Mouse (Mus musculus) adrenal gland, postnatal 14 days (tissue): ENCODE results near the gene Rnf217. TPM values are rescaled to one million over a fixed set of nuclear protein-coding genes. Genes with fewer than 3 reads are reported as not detected.
A peak's percentile ranks its signal among the peaks of the same experiment; 100 is the strongest.

ENCODE experiments used
- DNase-seq: peaks from one replicate; pipeline ENCODE4 v3.0.0; 2021; ENCODE audit warnings: mixed read lengths
- total RNA-seq: library from RNA; stranded (reverse); gene quantifications from 2 replicates; pipeline ENCODE4 v1.2.3, GENCODE M21; 2021

Rnf217 gene
- total RNA-seq, 1 experiment from 2014 or later: 9.4 TPM

DNA sequence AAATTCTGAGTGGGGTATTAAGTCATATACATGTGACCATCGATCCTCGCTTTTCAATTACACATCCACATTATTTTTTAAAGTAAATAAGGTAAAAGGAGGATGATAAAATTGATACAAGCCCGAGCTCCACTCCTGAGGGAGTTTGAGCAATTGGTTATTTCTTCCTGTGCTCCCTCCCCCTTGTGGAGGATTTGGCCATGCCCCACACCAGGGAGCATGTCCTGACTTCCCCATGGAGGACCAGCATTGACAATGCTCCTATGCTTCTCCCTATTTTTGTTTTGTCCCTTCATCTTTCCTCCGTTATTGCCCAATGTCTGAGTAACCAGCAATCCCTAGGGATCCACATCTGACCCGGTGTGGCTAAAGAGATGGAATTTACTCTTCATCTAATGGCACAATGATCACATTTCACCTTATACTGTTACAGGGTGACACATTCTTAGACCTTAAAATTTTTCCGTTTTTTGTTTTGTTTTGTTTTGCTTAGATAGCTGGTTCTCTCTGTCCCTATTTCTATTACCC, 53.5 kb downstream of the Rnf217 start:
- no peak for DNase-seq

DNA sequence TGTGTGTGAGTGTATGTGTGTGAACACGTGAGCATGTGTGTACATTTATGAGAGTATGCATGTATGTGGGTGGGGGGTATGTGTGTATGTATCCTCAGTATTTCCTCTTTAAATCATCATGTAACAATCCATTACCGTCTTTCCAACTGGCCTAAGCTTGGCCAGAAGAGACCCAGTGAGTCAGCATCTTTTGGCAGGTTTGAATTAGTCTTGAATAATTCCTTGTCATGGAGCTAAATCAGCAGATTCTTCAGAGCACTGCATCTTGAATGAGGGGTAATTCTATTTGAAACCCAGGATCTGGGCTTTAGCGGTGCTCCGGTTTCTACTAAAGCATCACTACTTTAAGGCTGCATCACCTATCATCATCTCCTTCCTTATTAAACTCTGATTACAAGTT, 55.7 kb downstream of the Rnf217 start:
- no peak for DNase-seq

DNA sequence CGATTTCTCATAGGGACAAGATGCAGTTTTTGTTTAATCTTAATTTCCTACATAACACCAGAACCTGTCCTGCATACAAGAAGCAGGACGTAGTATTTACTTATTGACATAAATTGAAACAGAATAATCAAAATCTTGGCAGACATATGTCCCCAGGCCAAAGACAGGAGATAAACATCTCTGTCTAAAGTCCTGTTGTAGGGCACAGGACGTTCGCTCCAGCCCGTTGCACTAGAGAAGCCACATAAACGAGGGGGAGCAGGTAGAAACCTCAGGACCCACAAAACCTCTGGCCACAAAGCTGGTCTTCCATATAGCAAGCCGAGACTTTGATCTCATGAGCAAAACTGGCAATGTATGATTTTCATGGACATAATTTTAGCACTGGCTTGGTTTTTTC, 57.1 kb downstream of the Rnf217 start:
- no peak for DNase-seq

DNA sequence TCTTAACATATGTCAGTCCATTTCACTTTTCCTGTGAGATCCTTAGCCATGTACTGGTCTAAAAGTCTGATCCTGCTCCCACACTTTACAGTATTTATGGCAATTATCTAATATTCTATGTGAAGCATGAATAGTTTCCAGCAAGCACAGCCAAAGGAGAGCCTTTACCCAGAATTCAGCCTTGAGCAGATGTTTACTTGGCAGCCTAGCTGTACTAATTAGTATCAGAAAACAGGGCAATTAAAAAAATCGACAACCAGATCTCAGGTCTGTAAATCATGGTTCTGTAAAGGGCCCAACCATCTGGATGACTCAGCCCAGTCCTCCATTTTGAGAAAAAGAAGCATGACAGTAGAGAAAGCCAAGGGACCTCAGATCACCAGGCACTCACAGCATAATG, 57.6 kb downstream of the Rnf217 start:
- no peak for DNase-seq

DNA sequence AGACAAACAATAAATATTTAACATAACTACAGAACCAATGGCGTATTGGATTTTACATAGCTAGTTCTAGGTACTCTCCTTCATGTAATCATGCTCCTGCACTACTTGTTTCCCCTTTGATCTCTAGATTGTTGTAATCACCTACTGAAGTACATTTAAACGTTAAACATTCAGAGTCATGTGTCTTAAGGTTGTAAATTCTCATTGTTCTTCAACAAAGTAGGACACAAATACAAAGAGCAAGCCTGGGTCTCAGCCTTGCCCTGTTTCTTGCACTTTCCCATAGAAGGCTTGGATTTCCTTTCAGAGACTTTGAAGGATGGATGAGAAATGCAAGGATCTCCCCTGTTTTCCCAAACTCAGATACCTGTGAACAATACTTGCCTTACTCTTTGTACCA, 61.8 kb downstream of the Rnf217 start:
- DNase-seq: no peak

DNA sequence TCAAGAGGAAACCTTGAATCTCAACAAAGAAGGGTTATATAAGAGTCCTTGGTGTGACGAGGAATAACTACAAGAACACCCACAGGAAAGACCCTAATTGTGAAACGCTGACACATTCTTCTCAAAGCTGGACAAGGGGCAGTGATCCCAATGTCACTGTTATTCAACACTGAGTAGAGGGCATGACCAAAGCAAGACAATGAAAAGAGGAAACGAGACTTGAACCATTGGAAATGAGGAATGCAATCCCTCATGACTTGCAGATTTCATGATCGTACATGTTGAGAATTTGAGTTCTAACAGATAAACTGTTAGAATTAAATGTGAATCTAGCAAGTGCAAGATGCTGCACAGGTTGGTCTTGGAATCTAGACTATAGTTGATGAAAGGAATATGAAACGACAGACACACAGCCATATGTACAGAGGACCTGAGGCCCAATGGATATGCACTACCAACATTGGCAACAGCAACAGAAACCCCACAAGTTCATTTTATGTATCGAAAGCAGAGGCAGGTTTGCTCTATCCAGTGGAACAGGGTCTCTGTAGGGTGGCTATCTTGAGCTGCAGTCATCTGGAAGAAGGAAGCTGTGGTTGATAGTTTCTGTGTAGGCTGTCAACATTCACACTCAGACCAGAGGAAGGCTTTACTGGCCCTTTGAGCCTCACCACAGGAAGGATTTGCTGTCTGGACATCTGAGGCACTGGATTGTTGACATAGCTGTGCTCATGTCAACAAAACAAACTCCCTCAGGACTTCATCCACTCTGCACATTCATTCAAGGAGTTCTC, 64.6 kb downstream of the Rnf217 start:
- no peak for DNase-seq

DNA sequence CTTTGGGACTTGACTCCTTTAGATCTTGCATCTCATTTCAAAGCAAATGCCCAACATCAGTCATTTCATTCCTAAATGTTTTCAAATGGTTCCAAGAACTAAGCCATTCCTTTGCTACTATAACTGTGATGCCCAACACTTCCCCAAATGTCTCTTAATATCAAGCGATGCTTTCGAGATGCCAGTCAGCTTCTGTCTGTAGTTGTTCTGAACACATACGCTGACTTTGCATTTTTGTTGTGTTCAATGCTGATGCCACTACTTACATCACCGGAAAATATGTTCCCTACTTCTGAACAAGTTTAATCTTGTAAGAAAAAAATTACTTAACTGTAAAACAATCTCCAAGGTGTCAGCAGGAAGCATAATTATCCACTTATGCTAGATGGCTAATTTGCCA, 68.5 kb downstream of the Rnf217 start:
- DNase-seq: no peak

DNA sequence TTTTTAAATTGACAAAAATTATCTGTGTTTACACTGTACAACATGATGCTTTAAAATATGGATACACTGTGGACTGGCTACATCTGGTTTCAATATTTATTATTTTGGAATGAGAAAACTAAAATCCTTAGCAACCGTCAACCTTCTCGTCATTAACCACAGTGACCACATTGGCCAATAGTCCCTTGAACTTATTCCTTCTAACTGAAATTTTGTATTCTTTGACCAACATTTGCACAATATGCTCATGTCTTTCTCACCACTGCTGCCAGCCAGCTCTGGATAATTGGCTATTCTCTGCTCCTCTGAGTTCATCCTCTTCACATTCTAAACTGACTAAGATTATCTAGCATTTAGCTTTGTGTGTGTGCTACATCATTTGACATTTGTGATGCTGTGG, 69.6 kb downstream of the Rnf217 start:
- no peak for DNase-seq

DNA sequence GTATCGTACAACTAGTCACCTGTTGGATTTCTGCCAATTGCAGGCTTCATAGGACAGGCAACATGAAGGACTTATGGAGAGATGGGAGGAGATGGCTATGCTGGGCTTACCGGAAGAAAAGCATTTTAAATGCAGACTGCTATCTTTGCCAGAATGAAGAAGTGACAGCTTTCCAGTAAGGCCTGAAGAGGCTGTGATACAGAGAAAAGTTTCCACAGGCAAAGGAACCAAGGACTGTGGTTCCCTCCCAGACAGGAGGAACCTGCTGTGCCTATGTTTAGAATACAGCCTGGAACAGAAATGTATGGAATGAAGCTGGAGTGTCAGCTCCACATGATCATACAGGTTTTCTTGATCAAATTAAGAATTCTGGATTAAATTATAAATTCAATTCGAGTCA, 70.3 kb downstream of the Rnf217 start:
- no peak for DNase-seq

DNA sequence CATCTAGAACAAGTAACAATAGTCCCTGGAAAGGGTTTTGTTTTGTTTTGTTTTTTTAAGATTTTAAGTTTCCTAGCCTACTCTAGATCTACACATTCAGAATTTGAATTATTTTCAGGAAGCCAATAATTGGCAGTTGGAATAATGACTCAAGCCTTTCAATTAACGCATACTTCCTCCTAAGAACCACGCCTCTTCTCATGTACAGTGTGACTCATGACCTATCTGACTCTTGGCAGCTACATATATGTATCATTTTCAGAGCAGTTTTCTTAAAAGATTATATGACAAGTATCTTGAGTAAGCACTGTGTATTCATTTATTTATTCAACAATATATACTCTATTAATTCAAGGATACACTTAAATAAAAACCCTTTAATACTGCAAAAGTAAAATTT, 70.7 kb downstream of the Rnf217 start:
- DNase-seq: no peak

DNA sequence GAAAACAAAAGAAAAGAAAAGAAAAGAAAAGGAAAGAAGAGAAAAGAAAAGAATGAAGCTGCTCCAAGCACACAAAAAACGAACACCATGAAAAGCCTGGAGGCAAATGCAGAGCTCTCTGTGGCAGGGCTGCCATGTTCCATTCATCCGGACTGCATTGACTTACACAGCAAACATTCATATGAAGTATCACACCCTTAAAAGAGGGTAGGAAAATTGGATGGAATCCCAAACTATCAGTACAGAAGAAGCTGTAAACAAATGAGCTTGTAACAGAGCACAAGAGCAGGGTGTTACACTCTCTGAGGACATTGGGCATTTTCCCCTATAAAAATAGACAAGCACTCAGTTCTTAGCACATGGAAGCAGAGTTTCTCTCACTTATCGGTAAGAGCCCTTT, 71.8 kb downstream of the Rnf217 start:
- DNase-seq: no peak

DNA sequence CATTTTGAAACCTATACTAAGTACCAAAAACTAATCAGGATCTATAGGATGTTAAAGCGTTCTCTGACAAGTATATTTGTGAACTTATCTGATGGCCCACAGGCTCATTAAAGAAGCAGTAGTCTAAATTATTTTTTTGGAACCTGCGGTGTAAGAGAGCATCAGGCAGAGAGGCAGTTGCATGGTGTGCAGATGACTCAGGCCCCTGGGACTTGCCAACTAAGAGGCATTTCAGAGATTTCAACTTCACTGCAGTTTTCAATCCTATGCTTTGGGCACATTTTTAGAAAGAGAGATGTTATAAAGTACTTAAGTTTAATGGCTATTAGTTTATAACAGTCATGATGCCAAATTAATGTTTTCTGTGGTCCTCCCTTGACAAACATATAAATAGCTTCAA, 73.9 kb downstream of the Rnf217 start:
- DNase-seq: no peak

DNA sequence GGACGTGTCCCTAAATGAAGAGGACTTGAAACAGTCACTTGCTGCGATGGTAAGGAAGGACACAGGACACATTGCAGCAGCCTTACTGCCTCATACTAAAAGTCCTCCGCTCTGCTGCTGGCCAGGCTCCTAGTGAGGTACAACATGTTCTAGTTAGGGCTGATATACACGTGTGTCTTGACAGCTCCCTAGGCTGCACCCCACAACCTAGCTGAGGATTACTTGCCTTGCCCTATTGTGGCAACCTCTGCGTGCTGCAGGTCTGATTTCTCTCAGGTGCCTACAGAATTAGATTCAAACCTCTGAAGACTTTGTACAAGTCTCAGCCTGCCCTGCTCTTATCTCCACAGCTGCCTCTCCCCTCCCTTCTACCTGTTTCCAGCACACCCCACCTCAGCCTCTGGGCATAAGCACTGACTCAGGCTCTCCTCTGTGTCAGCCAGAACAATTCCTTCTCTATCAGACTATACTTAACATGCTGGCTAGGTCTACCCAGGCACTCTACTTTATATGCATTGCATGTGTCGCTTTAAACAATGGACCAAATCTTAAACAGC, 75.6 kb downstream of the Rnf217 start:
- DNase-seq: no peak

DNA sequence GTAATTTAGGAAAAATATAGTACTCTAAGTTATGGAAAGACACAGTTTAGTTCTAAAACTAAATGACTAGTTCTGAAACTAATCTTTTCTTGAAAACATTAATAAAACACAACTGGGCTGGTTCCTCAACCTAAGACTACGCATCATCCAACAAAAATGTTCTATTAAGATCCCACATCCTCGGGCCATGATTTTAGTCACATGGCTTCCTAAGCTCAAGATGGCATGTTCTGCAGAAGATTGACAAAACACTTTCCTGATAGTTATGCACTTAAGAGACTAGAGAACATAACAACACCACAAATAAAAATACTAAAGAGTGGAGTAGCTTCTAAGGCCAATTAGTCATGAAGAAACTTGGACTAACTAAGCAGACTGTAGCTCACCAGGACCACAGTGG, 76.2 kb downstream of the Rnf217 start:
- DNase-seq: no peak

DNA sequence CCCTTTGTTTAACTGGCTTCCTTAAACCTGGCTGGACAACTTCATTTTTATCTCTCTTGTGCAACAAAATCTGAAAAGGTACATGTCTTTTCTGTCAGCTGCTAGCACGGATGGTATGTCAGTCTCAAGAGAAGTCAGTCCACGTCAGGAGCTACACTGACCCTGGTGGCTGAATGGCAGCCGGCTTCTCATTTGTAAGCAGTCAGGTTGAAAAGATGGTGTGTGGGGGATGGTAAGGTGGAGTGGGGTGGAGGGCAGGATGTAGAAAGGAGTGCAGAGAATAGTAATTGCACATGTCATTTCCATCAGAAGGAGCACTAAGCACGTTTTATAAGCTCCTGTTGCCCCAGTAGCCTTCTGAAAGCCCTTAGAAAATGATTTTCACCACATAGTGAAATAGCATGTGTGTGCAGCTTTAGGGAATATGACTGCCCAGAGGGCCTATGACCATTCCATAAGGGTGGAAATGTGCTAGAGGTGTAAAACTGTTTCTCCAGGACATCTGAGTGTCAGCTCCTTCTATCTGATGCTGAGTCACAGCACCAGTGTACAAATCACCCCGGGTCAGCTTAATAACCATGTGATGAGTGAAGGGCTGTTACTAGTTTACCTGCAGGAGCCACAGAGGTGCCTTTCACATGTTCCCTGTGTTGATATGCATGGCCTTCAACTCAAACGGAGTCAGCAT, 80.5 kb downstream of the Rnf217 start:
- DNase-seq: no peak

DNA sequence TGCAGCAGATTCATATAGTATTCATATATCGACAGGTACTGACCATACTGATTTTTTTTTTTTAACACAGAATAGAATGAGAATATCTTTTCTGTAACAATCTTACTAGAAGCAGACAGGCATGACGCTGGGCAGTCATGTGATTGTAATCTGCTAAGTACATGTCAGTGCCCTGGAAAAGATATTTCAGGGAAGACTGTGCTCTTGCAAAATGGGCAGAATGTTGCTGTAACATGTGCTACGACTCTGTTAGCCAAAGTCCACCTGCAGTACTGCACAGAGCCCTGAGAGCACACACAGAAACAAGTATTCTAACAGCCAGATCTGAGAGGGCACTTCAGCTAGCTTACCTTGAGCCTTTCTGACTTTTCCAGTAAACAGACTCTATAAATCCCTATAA, 83.3 kb downstream of the Rnf217 start:
- DNase-seq: no peak

DNA sequence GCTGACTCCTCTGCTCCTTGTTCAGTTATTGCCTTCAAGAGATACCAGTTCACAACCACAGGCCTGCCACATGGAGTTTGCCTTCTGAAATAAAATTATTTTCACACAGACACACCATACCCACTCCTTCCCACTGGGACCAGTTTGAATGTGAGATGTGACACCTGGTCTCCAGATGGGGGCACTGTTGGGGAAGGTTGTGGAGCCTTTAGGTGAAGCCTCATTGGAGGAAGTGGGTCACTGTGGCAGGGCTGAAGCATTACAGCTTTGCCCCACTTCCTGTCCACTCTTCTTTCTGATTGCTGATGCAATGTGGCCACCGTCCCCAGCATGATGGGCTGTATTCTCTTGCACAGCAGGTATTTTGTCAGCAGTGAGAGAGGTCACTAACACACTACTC, 89.6 kb downstream of the Rnf217 start:
- DNase-seq: peak; percentile 63

DNA sequence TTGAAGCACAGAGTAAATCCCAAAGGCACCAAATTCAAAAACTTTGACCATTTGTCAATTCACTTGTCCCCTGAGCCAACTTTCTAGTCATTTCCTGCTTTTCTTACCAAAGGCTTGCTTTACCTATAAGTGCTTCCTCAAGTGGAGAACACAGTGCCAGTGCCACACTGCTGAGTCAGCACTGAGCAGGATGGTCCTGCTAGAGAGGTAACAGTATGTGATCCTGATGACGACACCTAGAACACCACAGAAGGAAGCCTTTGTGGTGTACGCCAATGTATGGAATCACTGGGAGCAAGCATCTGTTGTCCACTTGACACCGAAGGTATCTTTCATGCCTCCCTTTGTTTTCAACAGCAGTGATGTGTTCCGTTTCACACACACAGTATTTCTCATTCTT, 90.8 kb downstream of the Rnf217 start:
- DNase-seq: no peak

DNA sequence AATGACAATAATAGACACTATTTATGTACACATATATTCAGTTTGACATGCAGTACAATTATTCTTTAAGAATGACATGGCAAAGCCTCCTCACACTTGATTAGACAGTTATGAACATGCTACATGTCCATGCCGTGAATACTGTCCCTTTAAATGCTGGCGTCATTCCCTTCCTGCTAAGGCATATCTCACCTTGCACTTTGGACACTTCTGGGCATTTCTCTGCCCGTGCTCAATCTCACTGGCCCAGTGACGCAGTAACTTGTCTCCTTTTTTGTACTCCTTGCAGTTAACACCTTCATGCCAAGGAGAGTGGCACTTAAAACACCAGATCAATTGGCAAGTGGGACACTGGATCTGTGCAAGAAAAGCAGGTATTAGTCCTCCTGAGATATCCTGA, 91.8 kb downstream of the Rnf217 start:
- DNase-seq: no peak

DNA sequence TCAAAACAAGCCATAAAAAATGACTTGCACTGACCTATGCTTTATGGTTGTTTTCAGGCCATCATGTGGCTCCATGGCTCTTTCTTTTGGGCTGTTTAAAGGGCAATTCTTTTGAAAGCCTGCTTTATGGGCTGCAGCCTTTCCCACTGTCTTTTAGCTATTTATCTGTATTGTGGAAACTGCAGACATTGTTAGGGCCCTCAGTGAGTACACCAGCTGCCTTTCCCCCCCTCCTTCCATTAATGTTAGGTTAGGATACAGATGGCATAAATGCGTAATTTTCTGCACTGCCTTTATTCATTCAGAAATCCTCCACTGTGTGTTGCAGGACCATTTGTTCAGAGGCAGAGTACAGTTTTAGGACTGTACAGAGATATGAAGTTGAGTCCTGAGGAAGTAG, 93.1 kb downstream of the Rnf217 start:
- DNase-seq: no peak

DNA sequence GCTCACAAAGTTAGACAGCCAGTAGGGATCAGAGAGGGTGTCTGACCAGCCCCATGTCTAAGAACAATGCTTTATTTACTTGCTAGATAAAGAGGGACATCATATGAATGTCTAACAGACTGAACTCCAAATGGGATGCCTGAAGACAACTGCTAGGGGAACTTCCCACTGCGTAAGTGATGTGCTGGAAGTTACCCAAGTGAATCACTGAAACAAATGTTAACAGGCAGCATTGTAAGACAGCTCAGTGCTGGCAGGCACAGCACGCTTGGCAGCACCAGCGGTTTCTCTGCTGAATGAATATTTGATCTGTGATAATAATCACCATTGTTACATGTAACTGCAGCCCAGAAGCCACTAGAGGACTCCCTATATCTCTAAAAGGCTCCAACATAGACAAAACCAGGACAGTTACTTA, 104.8 kb downstream of the Rnf217 start:
- peak; percentile 50 for DNase-seq

DNA sequence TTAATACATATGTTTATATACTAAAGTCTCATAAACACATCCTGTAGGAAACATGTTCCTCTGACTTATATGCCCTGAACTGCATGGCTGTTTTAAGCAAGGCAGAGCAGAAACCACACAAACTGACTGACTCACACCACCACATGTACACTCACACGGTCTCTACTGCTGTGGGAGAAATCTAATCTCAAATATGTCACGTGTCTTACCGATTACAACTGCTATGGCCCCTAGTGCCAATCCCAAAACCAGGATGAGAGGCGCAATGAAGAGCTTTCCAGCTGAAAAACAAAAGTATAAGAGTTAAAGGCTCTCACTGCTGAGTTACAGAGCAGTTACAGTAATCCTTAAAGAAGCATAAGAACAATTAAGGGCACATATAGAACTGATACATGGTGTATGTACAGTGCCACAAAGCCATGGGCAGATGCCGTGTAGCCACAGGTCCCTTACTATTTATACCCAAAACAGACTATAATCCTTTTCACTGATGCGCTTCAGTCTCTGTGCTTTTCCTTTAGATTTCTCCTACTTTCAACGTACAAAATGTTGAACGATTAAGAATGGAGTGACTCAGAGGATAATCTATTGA, 105.3 kb downstream of the Rnf217 start:
- DNase-seq: no peak

DNA sequence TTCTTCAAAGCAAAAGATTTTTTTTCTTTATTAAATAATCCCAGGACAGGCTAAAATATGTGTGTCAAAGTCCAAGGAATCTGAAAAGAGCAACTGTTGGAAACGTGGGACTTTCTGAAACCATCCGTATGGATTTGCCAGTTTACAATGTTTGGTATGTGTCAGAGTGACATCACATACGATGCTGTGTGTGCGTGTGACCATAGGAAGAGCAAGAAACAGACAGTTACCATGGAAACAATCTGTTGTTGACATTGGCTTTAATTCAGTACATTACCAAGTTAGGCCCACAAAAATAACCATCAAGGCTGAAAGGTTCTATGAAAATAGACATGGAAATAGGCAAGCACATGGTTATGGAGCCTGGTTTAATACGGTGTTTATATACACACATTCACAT, 107.3 kb downstream of the Rnf217 start:
- no peak for DNase-seq
